Mouse (Mus musculus) MEL (cell line): Measurements from ENCODE around the gene Myof. TPM values are rescaled to one million over a fixed set of nuclear protein-coding genes. Genes with fewer than 3 reads are reported as not detected.

ENCODE experiments used
- DNase-seq: peaks from one replicate; pipeline ENCODE4 v3.0.0; 2011; ENCODE audit warnings: low read depth, low spot score
- H3K27ac ChIP-seq: 2 replicates; pipeline ENCODE4 v1.5.1; 2012; ENCODE audit warnings: low read depth, mild to moderate bottlenecking, control low read depth, low read length, moderate library complexity; ENCODE audit not compliant: control insufficient read depth
- H3K27me3 ChIP-seq, 2 experiments: fragments of 150-350 bp in 1 of 2; sonication (generic) in 1 of 2; 2 replicates each; pipeline ENCODE4 v1.6.1; 2012; ENCODE audit warnings: low read length in 2 of 2, mild to moderate bottlenecking in 2 of 2, improper control_type of control experiment in 1 of 2, moderate library complexity in 1 of 2; ENCODE audit not compliant: insufficient read depth in 2 of 2, control insufficient read depth in 1 of 2
- H3K36me3 ChIP-seq, 2 experiments: 2 replicates each; pipeline ENCODE4 v1.6.1; 2012 to 2014; ENCODE audit warnings: low read length in 2 of 2, improper control_type of control experiment in 1 of 2, inconsistent platforms in 1 of 2, mild to moderate bottlenecking in 1 of 2; ENCODE audit not compliant: insufficient read depth in 2 of 2, control insufficient read depth in 1 of 2
- H3K4me1 ChIP-seq, 2 experiments: fragments of 150-350 bp in 1 of 2; sonication (generic) in 1 of 2; 2 replicates each; pipeline ENCODE4 v1.6.1; 2012; ENCODE audit warnings: low read length in 2 of 2, improper control_type of control experiment in 1 of 2, mild to moderate bottlenecking in 1 of 2; ENCODE audit not compliant: insufficient read depth in 2 of 2, control insufficient read depth in 1 of 2
- H3K4me3 ChIP-seq, 2 experiments: fragments of 150-350 bp in 1 of 2; sonication (generic) in 1 of 2; 2 replicates each; pipeline ENCODE4 v1.5.1; 2012; ENCODE audit warnings: low read depth in 2 of 2, low read length in 2 of 2, mild to moderate bottlenecking in 2 of 2, moderate library complexity in 2 of 2, control low read depth in 1 of 2, improper control_type of control experiment in 1 of 2; ENCODE audit not compliant: control insufficient read depth in 1 of 2, insufficient read depth in 1 of 2
- H3K79me2 ChIP-seq: 2 replicates; pipeline ENCODE4 v1.6.1; 2012; ENCODE audit warnings: mild to moderate bottlenecking, low read length, moderate library complexity; ENCODE audit not compliant: control insufficient read depth, poor library complexity, insufficient read depth
- H3K9ac ChIP-seq: 2 replicates; pipeline ENCODE4 v1.6.1; 2012; ENCODE audit warnings: low read depth, mild to moderate bottlenecking, control low read depth, low read length, moderate library complexity; ENCODE audit not compliant: control insufficient read depth, poor library complexity, severe bottlenecking
- H3K9me3 ChIP-seq: fragments of 150-350 bp; sonication (generic); replicated peaks from 2 replicates; pipeline ENCODE4 v1.6.1; 2012; ENCODE audit warnings: mild to moderate bottlenecking, low read length, improper control_type of control experiment, moderate library complexity; ENCODE audit not compliant: insufficient read depth
- E2F4 ChIP-seq: IDR thresholded peaks from 2 replicates; pipeline ENCODE4 v1.6.1; 2011; ENCODE audit warnings: low read depth, low read length, improper control_type of control experiment, borderline replicate concordance
- ELF1 ChIP-seq: IDR thresholded peaks from 2 replicates; pipeline ENCODE4 v1.6.1; 2014; ENCODE audit warnings: low read depth, mild to moderate bottlenecking, inconsistent platforms, low read length, improper control_type of control experiment, moderate library complexity
- EP300 ChIP-seq, 2 experiments: IDR thresholded peaks; 2 replicates each; pipeline ENCODE4 v1.6.1; 2011; ENCODE audit warnings: improper control_type of control experiment in 2 of 2, low read length in 2 of 2, low read depth in 1 of 2, mild to moderate bottlenecking in 1 of 2
- GATA1 ChIP-seq: IDR thresholded peaks from 2 replicates; pipeline ENCODE4 v1.6.1; 2011; ENCODE audit warnings: low read depth, low read length, improper control_type of control experiment
- HCFC1 ChIP-seq: IDR thresholded peaks from 2 replicates; pipeline ENCODE4 v1.6.1; 2012; ENCODE audit warnings: low read depth, mild to moderate bottlenecking, inconsistent platforms, low read length, improper control_type of control experiment, moderate library complexity
- MAFK ChIP-seq: IDR thresholded peaks from 2 replicates; pipeline ENCODE4 v1.6.1; 2011; ENCODE audit warnings: low read depth, mild to moderate bottlenecking, low read length, improper control_type of control experiment, borderline replicate concordance
- MAX ChIP-seq: IDR thresholded peaks from 2 replicates; pipeline ENCODE4 v1.6.1; 2011; ENCODE audit warnings: low read length, improper control_type of control experiment
- MAZ ChIP-seq: IDR thresholded peaks from 2 replicates; pipeline ENCODE4 v1.6.1; 2012; ENCODE audit warnings: low read depth, mild to moderate bottlenecking, inconsistent platforms, low read length, improper control_type of control experiment
- MXI1 ChIP-seq: IDR thresholded peaks from 2 replicates; pipeline ENCODE4 v1.6.1; 2011; ENCODE audit warnings: mild to moderate bottlenecking, low read depth, low read length, improper control_type of control experiment
- MYB ChIP-seq: IDR thresholded peaks from 2 replicates; pipeline ENCODE4 v1.6.1; 2011; ENCODE audit warnings: mild to moderate bottlenecking, low read depth, low read length, improper control_type of control experiment
- POLR2A ChIP-seq, 2 experiments: IDR thresholded peaks; 2 replicates each; pipeline ENCODE4 v1.6.1; 2011 to 2012; ENCODE audit warnings: low read length in 2 of 2, mild to moderate bottlenecking in 2 of 2, control low read depth in 1 of 2, improper control_type of control experiment in 1 of 2, low read depth in 1 of 2, moderate library complexity in 1 of 2; ENCODE audit not compliant: control insufficient read depth in 1 of 2, insufficient read depth in 1 of 2, poor library complexity in 1 of 2
- POLR2AphosphoS2 ChIP-seq: IDR thresholded peaks from 2 replicates; pipeline ENCODE4 v1.6.1; 2011; ENCODE audit warnings: low read length, improper control_type of control experiment
- POLR2AphosphoS5 ChIP-seq: IDR thresholded peaks from 2 replicates; pipeline ENCODE4 v1.6.1; 2012; ENCODE audit warnings: low read depth, borderline replicate concordance, mild to moderate bottlenecking, inconsistent platforms, low read length, moderate library complexity, mixed read lengths
- TAL1 ChIP-seq: IDR thresholded peaks from 2 replicates; pipeline ENCODE4 v1.6.1; 2012; ENCODE audit warnings: mild to moderate bottlenecking, inconsistent platforms, low read length, moderate library complexity, mixed read lengths
- UBTF ChIP-seq: IDR thresholded peaks from 2 replicates; pipeline ENCODE4 v1.6.1; 2012; ENCODE audit warnings: low read depth, mild to moderate bottlenecking, inconsistent platforms, low read length, improper control_type of control experiment, moderate library complexity, borderline replicate concordance; ENCODE audit not compliant: insufficient read depth
- USF1 ChIP-seq: IDR thresholded peaks from 2 replicates; pipeline ENCODE4 v1.6.1; 2014; ENCODE audit warnings: low read depth, mild to moderate bottlenecking, inconsistent platforms, low read length, improper control_type of control experiment, moderate library complexity
- USF2 ChIP-seq, 2 experiments: IDR thresholded peaks; 2 replicates each; pipeline ENCODE4 v1.6.1; 2011 to 2012; ENCODE audit warnings: improper control_type of control experiment in 2 of 2, low read length in 2 of 2, borderline replicate concordance in 1 of 2, inconsistent platforms in 1 of 2, low read depth in 1 of 2, mild to moderate bottlenecking in 1 of 2; ENCODE audit not compliant: insufficient read depth in 1 of 2
- ZNF384 ChIP-seq: IDR thresholded peaks from 2 replicates; pipeline ENCODE4 v1.6.1; 2012; ENCODE audit warnings: low read depth, mild to moderate bottlenecking, inconsistent platforms, low read length, improper control_type of control experiment
- polyA plus RNA-seq, 2 experiments: library from polyadenylated mRNA; stranded (reverse) in 1 of 2; unstranded in 1 of 2; fragments of >175 nt in 1 of 2; fragments of >200 nt in 1 of 2; gene quantifications; 2 replicates each; pipeline versions ENCODE4 v1.2.1 to v1.2.4; 2012; ENCODE audit warnings: low replicate concordance in 2 of 2, low read depth in 1 of 2; ENCODE audit not compliant: insufficient read length in 2 of 2, insufficient read depth in 1 of 2, missing spikeins in 1 of 2
- total RNA-seq: library from RNA; depleted of rRNA; stranded (reverse); fragments of 300-350 nt; gene quantifications from 2 replicates; pipeline ENCODE4 v1.2.3, GENCODE M21; 2012

Gene Myof
- total and polyA plus RNA-seq, 3 experiments, result 0.04 TPM; not detected in 2

GRCm38 (mm10) chr19:38064051-38064450 lies 20.7 kb upstream of the Myof start:
- no peak overlapping the region for H3K27ac ChIP-seq

GRCm38 (mm10) chr19:38063201-38063600 lies 19.8 kb upstream of the Myof start:
- Histone ChIP-seq H3K79me2 (no peaks in the 10 kb centered on the region; the same call in 1 of the 2 replicates), H3K36me3 (peaks cover 0 to 8% of the 10 kb centered on the region in 2 experiments; a peak in 2 of 4 replicates), H3K9ac (no peak overlapping the region), H3K4me3 (no peak overlapping the region), H3K4me1 (no peaks in the 10 kb centered on the region), H3K27ac (no peak overlapping the region), H3K9me3 (no peaks in the 10 kb centered on the region), H3K27me3 (no peaks in the 10 kb centered on the region)
- no peak for DNase-seq
- TF ChIP-seq MYB, result no peak
- TF ChIP-seq USF1, result no peak
- no peak for TF ChIP-seq UBTF
- no peak for TF ChIP-seq EP300 (IDR thresholded peaks at IDR 0.05; ENCODE audit: low read depth in 1 of 2, low read length in 2 of 2)
- no peak for TF ChIP-seq E2F4
- TF ChIP-seq MAZ, result no peak
- no peak for TF ChIP-seq GATA1
- no peak for TF ChIP-seq POLR2AphosphoS5
- no peak for TF ChIP-seq HCFC1
- TF ChIP-seq USF2 (IDR thresholded peaks at IDR 0.05; ENCODE audit: borderline replicate concordance in 1 of 2, insufficient read depth in 1 of 2, low read depth in 1 of 2, low read length in 2 of 2), result no peak
- TF ChIP-seq POLR2A (IDR thresholded peaks at IDR 0.05; ENCODE audit: control insufficient read depth in 1 of 2, insufficient read depth in 1 of 2, low read depth in 1 of 2, low read length in 2 of 2, poor library complexity in 1 of 2), result no peak
- TF ChIP-seq ZNF384, result no peak
- no peak for TF ChIP-seq TAL1
- no peak for TF ChIP-seq MAX
- TF ChIP-seq POLR2AphosphoS2, result no peak
- TF ChIP-seq MAFK, result no peak
- no peak for TF ChIP-seq ELF1
- no peak for TF ChIP-seq MXI1

More at GRCm38 (mm10) chr19:38064051-38064450, 20.7 kb upstream of the Myof start:
- Histone ChIP-seq H3K79me2 (no peaks in the 10 kb centered on the region; the same call in 1 of the 2 replicates), H3K9me3 (no peaks in the 10 kb centered on the region), H3K27me3 (no peaks in the 10 kb centered on the region), H3K4me3 (no peak overlapping the region), H3K36me3 (peaks cover 0 to 8% of the 10 kb centered on the region in 2 experiments; a peak in 2 of 4 replicates), H3K4me1 (no peaks in the 10 kb centered on the region), H3K9ac (no peak overlapping the region)
- no peak for TF ChIP-seq MAZ
- DNase-seq, result no peak
